Mouse (Mus musculus): ENCODE data around the gene Thrap3.
"Not testable (repeated sequence)": the region's sequence is repeated elsewhere in the genome, so short reads cannot be mapped to it uniquely, and the experiment has no call there.

Gene Thrap3

DNA sequence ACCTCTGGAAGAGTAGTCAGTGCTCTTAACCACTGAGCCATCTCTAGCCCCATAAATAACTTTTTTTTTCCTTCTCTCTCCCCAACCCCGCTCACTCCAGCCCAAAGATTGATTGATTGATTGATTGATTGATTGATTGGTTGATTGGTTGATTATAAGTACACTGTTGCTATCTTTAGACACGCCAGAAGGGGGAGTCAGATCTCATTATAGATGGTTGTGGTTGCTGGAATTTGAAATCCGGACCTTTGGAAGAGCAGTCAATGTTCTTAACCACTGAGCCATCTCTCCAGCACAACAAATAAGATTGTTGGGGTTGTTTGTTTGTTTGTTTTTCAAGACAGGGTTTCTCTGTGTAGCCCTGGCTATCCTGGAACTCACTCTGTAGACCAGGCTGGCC, 17.0 kb upstream of the Thrap3 start:
- peak; percentile 69 for DNase-seq (ENCODE audit: low read depth, low spot score)

DNA sequence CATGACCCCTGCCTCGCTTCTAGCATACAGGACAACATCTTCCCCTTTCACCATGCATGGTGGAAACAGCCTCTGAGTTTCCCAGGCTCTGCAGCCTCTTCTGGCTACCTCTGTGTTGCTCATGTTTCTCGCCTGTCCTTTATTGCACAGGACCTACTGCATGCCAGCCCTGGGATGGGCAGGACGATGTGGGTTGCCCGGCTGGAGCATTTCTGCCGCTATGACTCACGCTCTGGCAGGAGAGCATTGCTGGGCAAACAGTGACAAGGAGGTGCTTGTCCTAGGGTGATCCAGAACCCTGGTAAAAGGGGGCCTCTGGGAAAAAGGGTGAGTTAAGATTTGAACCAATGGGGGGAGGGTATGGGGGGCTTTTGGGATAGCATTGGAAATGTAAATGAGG, 15.2 kb upstream of the Thrap3 start:
- no peak for DNase-seq (ENCODE audit: low read depth, low spot score)

DNA sequence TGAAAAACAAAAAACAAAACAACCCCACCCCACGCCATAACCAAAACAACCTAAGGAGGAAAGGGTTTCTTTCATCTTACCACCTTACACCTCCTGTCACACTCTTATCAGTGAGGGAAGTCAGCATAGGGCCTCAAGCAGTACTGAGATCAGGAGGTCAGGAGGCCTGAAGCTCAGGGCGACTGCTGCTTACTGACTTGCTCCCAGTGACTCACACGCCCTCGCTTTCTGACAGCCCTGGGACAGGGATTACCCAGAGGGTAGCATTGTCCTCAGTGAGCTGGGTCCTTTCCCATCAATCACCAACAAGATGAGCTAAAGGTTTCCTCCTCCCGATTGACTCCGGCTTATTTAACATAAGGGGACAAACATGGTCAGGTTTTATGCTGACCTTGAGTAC, 4.5 kb upstream of the Thrap3 start:
- no peak for DNase-seq (ENCODE audit: low read depth, low spot score)

DNA sequence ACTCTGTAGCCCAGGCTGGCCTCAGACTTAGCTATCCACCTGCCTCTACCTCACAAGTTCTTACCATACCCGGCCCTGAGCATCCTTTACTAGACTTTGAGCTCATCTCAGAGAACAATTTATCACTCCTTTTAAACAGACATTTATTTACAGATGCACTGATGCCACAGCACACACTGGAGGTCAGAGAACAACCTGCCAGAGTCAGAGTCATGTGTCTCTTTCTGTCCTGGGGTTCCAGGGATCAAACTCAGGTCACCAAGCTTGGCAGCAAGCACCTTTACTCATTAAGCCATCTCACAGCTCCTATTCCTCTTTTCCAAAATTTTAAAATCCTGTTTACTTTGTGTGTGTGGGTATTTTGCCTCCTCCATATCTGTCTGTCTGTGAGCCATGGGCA, 2.8 kb upstream of the Thrap3 start:
- DNase-seq (ENCODE audit: low read depth, low spot score), result no peak

DNA sequence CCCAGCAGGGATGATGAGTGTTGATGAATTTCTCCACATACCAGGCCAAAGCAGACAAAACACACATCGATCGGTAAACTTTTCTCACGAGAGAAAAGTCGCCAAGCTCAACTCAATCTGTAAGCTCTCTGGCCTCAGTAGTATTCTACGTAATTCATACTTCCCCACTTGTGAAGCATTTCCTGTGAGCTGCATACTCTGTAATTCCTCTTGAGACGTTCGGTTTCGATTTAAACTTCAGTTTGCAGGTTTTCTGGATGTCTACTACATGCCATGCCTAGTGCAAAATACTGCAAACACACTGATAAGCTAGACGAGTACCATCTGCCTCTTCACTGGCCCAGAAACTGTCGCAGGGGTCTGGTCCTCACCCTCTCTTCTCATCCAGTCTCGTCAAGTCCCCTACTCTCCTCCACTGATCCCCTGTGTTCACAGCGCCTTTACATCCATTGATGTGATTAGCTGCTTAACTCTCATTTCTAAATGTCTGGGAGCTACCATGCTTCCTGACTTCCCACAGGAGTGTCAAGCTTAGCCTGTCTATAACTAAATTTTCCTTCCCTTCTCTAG, 2.2 kb upstream of the Thrap3 start:
- DNase-seq (ENCODE audit: low read depth, low spot score), result no peak

DNA sequence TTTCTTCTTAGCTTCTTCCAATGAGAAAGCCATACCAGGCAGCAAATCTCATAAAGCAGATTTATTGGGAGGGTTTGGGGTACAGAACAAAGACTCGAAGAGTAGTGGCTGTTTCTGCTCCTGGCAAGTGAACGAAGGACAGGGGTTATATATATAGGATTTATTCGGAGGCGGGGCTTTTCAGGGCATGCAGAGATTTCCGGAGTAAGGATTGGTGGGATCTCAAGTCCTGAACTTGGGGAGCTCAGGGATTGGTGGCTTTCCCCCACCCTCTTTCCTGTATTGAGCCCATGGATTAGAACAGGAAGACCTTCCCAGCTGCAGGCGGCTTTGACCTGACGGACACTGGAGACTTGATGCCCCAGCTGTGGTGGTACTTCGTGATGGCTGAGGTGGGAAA, 1.5 kb upstream of the Thrap3 start:
- peak; percentile 87 for DNase-seq (ENCODE audit: low read depth, low spot score)

DNA sequence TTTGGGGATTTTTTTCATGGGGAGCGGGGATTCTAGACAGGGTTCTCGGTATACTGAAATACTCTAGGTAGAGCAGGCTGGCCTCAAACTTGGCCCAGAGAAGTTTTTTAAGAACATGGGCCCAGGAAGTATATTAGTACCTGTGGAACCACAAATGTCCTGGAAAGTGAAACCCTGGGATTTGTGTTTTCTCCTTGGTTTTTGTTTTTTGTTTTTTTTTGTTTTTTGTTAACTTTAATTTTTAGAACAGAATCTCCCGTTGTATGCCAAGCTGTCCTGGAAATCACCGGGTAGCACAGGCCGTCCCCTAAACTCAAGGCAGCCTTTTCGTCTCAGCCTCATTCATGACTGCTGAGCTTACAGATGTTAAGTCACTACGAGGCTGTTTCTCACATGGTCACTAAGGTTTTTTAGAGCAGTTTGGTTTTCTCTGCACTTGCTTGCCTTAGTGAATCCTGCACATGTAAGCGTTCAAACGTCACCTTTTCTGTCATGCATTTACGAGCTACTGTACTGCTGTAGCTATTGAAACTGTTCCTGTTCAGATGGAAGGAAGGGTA, 856 bp upstream of the Thrap3 start:
- no peak for DNase-seq (ENCODE audit: low read depth, low spot score)

DNA sequence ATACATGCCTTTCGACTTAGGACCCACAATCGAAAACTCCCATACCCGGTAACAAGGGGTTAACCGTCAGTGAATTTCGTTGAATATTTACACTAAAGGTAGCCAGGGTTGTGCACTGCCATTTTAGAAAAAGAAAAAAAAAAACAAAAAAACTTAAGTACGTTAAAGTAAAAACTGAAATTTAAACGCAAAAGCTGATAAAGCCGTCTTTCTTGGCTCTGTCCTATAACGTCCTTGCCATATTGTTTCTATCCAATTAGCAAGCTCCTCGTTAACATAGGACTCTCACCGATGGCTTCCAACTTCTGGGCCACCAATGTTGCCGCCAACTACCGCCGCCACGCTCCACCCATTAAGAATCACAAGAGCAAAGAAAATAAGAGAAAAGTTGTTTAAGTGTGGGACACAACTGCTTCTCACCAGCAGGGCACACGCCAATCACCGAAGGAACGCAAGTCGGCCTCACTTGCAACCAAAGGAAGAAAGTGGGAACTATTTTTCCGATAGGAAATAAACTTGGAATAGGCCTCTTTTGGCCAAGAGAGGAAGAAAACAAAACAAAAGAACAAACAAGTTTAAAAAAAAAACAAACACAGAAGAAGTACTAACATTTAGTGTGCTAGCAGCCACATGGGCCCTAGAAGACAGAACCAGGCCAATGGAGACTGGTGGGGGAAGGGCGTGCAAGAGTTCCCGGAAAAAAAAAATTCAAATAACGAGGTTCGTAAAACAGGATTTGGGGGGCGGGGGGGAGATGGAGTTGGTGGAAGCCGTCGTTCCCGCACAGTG, 852 bp downstream of the Thrap3 start:
- DNase-seq (ENCODE audit: low read depth, low spot score), result peak; percentile 89

DNA sequence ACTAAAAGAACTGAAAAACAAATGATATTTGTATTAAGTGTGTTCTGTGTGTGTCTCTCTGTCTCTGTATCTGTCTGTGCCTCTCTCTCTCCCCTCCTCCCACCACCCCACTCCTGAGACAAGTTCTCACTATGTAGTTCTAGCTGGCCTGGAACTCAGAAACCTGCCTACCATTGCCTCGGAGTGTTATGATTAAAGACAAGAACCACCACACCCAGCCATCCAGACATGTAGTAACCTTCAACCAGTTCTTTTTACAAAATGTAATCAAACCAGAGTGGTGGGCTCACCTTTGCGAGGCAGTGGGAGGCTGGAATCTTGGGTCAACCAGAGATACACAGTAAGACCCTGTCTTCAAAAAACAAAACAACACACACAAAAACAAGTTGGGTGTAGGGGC, 1.9 kb downstream of the Thrap3 start:
- no peak for DNase-seq (ENCODE audit: low read depth, low spot score)

DNA sequence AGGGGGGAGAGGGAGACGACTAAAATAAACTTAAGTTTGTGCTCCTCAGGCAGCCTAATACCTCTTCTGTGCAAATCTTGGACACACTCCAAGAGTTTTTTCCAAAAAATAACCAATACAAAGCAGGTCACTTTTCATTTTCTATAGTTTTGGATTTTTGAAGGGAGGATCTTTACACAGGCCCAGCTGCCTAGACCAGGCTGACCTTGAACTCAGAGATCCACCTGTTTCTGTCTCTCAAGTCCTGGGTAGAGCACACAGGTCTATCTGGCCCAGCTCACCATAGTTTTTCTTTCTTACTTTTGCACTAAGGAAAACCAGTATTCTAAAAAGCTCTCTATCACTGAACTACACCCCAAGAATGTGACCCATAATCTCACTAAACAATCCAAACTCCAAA, 2.5 kb downstream of the Thrap3 start:
- no peak for DNase-seq (ENCODE audit: low read depth, low spot score)

DNA sequence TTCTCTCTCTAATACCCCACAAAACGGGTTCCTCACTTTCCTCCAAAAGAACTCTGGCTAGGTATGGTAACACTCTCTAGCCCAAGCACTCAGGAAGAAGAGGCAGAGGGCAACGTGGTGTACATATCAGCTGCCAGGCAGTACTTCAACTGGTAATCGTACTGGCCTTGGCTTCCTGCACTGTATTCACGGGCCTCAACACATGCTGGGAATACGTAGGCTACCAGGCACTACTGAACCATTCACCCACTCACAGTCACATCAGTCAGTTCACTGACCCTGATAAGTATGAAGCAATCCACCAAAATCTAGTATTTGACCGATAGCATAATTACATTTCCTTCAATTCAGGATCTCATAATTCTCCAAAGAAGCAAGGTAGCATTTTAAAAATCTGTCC, 3.0 kb downstream of the Thrap3 start:
- no peak for DNase-seq (ENCODE audit: low read depth, low spot score)

DNA sequence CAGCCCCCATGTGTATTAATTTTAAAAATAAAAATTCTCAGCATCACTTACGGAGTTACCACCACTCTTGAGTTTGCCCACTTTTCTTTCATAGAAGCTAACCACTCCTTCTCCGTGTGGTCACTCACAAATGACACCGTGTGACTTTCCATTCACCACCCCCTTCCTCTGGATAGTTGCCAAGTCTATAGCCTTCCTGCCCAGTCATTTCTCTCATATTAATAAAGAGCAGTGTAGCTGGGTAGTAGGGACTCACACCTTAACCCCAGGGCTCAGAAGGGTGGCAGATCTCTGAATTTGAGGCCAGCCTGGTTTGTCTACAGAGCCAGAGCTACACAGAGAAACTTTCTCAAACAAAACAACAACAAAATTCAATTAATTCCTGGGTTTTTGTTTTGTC, 5.1 kb downstream of the Thrap3 start:
- no peak for DNase-seq (ENCODE audit: low read depth, low spot score)

DNA sequence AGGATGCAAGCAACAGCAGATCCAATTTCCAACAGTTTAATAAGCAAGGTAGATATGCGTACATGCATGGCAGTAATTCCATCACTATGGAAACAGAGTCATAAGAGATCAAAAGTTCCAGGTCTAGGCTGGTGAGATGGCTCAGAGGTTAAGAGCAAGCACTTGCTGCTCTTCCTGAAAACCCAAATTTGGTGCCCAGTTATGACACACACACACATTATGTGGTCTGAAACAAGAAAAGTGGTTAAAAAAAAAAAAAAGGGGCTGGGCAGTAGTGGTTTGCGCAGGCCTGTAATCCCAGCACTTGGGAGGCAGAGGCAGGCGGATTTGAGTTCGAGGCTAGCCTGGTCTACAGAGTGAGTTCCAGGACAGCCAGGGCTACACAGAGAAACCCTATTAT, 7.6 kb downstream of the Thrap3 start:
- DNase-seq (ENCODE audit: low read depth, low spot score), result no peak

DNA sequence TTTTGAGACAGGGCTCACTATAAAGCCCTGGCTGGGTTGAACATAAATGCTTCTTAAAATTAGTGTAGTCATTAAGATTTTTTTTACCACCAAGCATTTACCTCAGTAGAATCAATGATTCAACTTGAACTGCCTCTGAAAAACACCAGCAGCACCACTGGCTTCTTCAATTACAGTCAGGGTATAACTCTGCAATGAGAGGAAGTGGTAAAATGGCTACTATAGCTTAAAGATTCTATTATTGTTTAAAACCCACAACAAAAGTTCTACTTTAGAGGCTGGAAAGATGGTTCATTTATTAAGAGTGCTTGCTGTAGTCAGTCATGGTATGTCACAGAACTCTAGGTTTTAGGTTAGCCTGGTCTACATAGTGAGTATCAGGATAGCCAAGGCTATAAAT, 8.3 kb downstream of the Thrap3 start:
- DNase-seq (ENCODE audit: low read depth, low spot score), result no peak

DNA sequence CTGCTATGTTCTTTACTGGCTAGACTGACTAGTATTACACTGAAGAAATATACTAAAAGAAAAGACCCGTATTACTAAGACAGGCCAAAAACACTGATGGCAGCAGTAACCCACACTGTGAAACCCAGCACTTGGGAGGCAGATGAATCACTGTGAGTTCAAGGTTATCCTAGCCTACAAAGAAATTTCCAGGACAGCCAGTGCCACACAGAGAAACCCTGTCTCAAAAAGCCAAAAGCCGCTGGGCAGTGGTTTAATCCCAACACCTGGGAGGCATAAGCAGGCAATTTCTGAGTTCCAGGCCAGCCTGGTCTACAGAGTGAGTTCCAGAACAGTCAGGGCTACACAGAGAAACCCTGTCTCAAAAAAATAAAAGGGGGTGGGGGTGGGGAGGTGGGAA, 11.9 kb downstream of the Thrap3 start:
- no peak for DNase-seq (ENCODE audit: low read depth, low spot score)

DNA sequence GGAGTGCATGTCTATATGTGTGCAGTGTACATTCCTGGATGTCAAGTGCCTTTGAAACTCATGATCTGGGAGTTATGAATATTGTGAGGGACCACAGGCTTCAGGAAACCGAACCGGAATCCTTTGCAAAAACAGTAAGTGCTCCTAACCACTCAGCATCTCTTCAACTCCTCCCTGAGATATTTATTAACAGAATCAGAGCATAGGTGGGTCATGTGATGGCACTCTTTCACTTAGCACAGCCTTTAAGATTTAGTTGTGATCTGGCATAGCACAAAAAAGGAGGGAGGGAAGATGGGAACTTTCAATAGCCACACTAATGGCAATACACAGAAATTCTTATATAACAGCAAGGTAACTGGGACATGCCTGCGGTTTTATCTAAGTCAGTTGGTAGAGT, 15.5 kb downstream of the Thrap3 start:
- no peak for DNase-seq (ENCODE audit: low read depth, low spot score)

DNA sequence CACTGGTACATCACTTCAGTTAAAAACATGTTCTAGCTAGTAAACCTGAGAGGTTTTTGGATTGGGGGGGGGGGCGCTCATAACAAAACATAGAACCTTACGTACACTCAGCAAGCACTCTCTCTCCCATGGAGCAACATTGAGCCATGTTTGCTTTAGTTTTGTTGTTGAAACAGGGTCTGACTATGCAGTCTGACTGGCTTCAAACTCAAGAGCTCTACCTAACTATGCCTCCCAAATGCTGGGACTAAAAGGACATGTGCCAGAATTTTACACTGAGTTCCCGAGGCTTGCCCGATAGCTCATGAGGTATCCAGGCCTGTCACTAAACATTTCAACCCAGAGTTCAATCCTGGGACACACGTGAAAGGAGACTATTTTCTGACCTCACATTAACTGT, 19.5 kb downstream of the Thrap3 start:
- DNase-seq (ENCODE audit: low read depth, low spot score), result no peak

DNA sequence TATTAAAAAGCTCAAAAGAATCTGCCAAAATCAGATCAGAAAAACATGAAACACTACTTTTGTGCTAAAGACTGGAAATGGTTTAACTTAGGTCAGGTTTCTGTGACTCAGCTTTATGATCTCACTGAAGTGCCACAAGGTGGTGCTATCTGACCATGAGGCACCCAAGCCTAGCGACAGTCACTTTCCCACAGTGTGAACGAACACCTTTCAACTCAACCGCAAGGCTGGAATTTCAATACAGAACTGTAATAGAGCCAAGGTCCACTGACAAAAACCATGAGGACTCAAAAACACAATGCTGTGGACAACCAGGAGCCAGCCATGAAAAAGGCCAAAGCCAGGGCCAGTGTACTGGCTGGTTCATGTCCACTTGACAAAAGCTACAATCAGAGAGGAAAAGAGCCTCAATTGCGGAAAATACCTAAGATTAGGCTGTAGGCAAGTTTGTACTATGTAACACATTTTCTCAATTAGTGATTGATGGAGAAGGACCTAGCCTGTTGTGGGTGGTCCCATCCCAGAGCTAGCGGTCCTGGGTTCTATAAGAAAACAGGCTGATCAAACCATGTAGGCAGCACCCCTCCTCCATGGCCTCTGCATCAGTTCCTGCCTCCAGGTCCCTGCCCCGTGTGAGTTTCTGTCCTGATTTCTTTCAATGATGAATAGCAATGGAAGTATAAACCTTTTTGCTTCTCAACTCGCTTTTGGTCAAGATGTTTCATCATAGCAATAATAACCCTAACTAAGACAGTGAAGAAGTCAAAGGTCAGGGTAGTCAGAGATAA, 21.2 kb downstream of the Thrap3 start:
- DNase-seq (ENCODE audit: low read depth, low spot score), result peak; percentile 81

DNA sequence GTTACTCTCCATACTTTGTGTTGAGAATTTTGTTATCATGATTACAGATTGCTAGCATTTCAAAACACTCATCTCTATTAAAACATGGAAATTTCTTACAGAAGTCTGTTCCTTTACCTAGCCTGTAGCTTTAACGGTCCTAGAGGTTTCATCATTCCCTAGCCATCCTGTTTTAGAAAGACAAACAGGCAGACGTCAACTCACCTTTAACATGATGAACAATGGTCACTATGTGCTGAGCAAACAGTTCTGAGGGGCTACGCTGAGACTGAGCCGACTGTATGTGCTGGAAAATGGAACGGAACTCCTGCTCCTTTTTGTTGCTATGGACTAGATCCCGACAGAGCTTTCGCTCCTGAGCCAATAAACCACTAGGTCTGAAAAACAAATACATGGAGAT, 26.6 kb downstream of the Thrap3 start:
- not testable (repeated sequence) for DNase-seq (ENCODE audit: low read depth, low spot score)

DNA sequence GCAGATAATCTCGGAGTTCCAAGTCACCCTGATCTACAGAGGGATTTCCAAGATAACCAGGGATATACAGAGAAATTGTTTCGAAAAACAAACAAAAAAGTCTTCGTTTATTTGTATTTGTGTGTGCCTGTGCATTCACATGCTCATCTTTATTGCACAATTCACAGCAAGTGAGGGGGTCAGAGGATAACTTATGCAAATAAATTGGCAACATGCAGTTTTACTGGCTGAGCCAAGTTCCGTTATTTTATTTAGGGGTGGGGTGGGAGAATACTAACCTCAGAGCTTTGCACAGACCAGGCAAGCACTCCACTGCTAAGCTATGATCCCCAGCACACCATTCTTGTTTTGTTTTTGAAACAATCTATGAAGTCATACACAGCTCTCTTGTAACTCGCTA, 28.8 kb downstream of the Thrap3 start:
- DNase-seq (ENCODE audit: low read depth, low spot score), result no peak

DNA sequence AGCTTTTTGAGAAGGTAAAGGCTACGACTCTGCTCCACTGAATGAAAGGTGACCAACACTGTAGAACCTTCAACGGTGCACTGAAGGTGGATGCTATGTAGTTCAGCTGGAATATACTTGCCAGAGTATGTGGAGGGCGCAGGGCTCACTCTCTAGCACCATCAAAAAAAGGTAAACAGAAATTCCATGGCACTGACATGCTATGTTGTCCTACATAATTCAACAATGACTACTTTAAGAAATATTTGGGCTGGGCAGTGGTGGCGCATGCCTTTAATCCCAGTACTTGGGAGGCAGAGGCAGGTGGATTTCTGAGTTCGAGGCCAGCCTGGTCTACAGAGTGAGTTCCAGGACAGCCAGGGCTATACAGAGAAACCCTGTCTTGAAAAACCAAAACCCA, 31.8 kb downstream of the Thrap3 start:
- not testable (repeated sequence) for DNase-seq (ENCODE audit: low read depth, low spot score)

DNA sequence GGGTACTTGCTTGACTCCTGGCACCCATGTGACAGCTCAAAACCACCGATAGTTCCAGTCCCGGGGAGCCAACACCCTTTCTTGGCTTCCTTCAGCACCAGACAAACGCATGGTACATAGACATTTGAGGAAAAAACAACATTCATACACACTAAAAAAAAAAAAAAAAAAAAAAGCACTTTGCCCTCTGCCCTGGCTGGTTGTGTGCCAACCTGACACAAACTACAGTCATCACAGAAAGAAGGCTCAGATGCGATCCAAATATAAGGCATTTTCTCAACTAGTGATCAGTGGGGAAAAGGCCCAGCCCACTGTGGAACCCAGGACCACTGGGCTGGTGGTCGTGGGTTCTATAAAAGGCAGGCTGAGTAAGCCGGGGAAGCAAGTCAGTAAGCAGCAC, 33.7 kb downstream of the Thrap3 start:
- no peak for DNase-seq (ENCODE audit: low read depth, low spot score)

DNA sequence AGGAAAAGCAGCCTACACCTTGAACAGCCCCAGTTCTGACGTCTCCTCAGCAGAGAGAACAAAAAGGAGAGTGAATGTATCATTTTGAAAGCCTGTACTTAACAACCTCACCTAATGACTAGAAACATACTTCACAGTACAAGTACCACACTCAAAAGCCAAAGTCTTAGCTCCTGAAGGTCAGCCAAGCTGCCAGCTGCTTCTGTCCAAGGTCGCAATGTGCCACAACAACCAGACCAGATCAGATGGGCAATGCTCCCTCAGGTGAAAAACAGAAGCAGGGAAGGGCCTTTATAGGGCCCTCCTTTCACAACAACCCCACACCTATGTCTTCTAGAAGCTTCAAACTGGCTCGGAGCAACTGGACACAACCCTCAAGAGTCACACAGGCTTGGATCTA, 36.5 kb downstream of the Thrap3 start:
- DNase-seq (ENCODE audit: low read depth, low spot score), result no peak
